Mouse (Mus musculus) cortical plate, adult 2 months (tissue): Measurements from ENCODE around the gene Olfr1145.

ENCODE experiments used
- CTCF ChIP-seq: fragments of 200-500 bp; IDR thresholded peaks from 2 replicates; pipeline ENCODE4 v1.5.1; 2011; ENCODE audit warnings: mild to moderate bottlenecking, control low read depth, low read length; ENCODE audit not compliant: insufficient read depth; ENCODE audit errors: extremely low read depth
- POLR2A ChIP-seq: fragments of 200-500 bp; IDR thresholded peaks from 2 replicates; pipeline ENCODE4 v1.6.1; 2011; ENCODE audit warnings: mild to moderate bottlenecking, low read length, control low read depth; ENCODE audit not compliant: insufficient read depth; ENCODE audit errors: extremely low read depth

DNA sequence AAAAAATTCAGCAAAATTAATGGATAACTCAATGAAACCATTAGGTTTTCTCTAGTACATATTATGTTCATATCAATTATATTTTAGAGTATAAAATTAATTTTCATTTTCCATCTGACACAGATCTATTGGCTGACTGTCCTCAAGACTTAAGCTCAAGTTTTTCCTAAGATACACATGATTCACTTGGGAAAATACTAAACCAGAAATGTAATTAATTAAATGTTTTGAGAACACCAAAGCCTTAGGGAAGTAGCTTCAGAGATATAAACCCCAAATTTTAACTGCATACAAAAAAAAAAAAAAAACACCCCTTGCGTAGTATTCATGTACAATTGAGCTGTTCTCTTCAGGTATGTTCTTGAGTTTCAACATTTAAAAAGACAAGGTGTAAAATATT lies 45.9 kb downstream of the Olfr1145 start, which contains the start of gene Olfr1151:
- TF ChIP-seq CTCF (no peak), POLR2A (no peak)
